Mouse (Mus musculus): ENCODE results near the gene Tmem205. TPM values are rescaled to one million over a fixed set of nuclear protein-coding genes. Genes with fewer than 3 reads are reported as not detected.

Gene Tmem205
- total RNA-seq, 2 experiments from 2014 or later: 44.4 to 45.9 TPM

DNA sequence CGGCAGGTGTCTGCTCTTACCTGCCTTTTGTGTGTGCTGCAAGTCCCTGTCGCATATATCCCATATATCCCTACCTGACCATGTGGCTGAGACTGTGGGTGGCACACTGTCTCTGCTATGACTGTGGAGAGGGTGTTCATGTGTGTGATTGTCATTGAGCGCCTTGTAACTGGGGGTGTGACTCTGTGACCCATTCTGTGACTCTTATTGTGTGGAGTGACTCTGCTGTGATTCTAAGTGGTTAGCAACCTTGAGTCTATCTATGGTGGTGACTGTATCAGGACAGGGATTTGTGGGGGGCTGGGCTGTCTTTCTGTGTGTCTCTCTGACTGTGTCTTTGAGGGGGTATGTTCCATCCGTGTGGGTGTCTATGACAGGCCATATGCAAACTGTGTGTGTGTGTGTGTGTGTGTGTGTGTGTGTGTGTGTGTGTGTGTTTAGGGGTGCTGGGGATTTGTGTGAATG is 10.4 kb upstream of the Tmem205 start:
- TF ChIP-seq CTCF (conservative IDR thresholded peaks at IDR 0.05): no peak
- peak; percentile 64 to 69 for DNase-seq (ENCODE audit: low spot score in 2 of 2)
- Histone ChIP-seq H3K4me3 (peak overlapping the region; percentile 86), H3K27ac (peak overlapping the region; percentile 74)

DNA sequence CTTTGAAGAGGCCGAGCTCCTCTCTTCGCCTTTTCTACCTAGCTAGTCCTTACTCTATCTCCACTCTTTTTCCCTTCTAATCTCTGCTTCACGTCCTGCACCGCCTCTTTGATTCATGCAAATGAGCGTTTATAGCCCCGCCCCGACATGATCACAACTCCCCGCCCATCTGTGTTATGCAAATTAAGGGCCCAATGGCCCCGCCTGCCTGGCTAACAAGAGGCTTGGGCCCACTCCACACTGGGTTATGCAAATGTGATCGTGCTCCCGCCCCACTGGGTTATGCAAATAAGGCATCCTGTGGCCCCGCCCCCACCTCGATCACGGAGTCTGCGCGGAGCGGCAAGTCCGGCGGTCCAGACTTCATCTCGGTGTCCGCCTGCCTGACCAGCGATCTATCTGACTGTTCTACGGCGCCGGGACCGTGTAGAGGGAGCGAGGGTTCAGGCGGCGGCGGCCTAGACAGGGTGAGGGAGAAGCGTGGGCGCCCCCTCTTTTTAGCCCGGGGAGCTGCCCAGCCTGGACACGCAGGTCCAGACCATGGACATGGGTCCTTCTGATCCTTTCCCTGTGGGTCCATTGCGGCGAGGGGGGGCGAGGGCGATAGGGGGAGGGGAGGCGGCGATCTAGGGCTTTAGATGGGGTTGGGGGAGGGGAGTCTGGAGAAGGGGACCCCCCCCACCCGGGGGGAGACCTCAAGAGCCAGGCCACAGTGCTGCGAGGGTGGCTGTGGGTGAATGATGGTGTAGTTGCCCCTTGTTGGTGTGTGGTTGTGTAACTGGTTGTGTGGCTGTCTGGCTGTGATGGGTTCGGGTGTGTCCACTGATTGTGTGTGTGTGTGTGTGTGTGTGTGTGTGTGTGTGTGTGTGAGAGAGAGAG is 9.6 kb upstream of the Tmem205 start, which contains the start of gene Plppr2:
Gene Plppr2, plus strand, starts transcription at position 342 of the 879 bp plus-strand sequence.
- Histone ChIP-seq H3K4me3 (peak within 1 kb of the TSS; percentile 86), H3K27ac (peak within 1 kb of the TSS; percentile 97)
- no peak for TF ChIP-seq CTCF (conservative IDR thresholded peaks at IDR 0.05)
- DNase-seq (ENCODE audit: low spot score in 2 of 2): peak; percentile 97 to 98

DNA sequence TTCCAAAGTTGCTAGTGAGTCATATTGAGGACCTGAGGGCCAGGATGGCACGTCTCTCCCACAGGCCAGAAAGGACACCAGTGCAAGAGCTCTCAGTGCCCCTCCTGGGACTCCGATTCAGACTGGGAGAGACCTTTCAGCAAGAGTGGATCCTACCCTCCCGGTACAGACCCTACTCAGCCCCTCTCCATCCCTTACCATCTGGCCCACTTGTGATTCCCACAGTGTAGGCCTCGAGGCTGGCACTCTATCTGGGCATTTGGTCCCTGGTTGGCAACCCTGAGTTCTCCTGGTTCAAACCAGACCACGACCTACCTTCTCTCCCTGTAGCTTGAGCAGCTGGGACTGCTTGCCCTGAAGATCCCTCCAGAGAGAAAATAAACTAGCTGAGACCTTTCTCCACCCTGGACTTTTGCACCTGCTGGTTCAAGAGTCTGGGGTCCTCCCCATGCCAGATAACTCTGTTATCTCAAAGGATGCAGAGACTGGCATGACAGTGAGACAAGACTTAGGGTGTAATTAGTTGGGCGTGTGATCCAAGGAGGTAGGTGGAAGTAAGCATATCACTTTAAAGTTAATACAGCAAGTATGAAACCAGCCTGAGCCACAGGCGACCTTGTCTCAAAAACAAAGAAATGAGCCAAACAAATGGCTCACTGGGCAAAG is 8.2 kb upstream of the Tmem205 start:
- Histone ChIP-seq H3K4me3 (no peak overlapping the region), H3K27ac (no peak overlapping the region)
- no peak for DNase-seq (ENCODE audit: low spot score in 2 of 2)
- TF ChIP-seq CTCF (conservative IDR thresholded peaks at IDR 0.05): no peak

- no peak overlapping the region for H3K27ac ChIP-seq
- no peak for DNase-seq (ENCODE audit: low spot score in 2 of 2)
- H3K4me3 ChIP-seq: no peak overlapping the region
- TF ChIP-seq CTCF (conservative IDR thresholded peaks at IDR 0.05): no peak
These were observed 6.7 kb upstream of the Tmem205 start for GRCm38 (mm10) chr9:21934021-21934420.

DNA sequence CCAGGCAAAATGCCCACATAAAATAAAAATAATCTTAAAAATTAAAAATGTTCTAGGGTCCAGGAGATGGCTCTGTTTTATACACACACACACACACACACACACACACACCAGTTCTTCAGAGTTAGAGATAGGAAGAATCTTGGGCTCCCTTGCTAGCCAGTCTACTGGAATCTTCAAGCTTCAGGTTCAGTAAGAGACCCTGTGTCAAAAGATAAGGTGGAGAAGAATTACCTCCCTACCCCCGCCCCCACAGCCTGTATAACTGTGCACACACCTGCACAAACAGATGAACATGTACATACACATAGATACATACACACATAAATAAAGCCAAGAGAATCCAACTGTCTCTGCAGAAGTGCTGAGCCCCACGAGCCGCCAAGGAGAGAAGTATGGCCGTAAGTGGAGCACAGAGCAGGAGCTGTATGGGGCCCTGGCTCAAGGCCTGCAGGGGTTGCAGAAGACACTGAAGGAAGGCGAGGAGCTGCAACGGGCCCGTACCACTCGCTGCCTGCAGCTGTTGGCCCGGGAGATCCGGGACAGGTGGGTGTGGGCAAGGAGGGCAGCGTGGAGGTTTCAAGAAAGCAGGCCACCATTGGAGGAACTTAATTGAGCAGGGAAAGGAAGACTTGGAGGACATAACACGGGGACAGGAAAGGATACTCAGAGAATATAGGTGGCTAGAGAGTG is 5.2 kb upstream of the Tmem205 start:
- no peak overlapping the region for H3K4me3 ChIP-seq
- H3K27ac ChIP-seq: no peak overlapping the region
- TF ChIP-seq CTCF (conservative IDR thresholded peaks at IDR 0.05): no peak
- no peak for DNase-seq (ENCODE audit: low spot score in 2 of 2)

GRCm38 (mm10) chr9:21932006-21932405 is 4.7 kb upstream of the Tmem205 start:
- no peak for TF ChIP-seq CTCF (conservative IDR thresholded peaks at IDR 0.05)
- Histone ChIP-seq H3K27ac (no peak overlapping the region), H3K4me3 (no peak overlapping the region)
- DNase-seq (ENCODE audit: low spot score in 2 of 2): no peak

DNA sequence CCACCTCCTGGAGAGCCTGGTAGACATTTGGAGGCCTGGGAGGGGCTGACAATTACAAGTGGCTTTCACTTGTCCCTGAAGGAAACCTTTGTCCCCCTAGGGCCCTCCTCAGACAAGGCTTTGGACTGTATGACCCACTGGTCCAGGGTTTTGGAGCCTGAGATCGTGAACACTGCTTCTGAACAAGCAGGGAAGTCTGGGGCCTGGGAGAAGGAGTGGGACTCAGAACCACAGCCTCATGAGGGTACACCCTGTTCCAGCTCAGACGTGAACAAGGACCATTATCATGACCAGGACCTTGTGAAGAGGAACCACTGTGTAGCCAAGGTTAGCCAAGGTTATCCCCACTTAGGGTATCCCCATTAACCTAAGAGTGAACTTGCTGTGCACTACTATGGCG is 1.9 kb upstream of the Tmem205 start:
- DNase-seq (ENCODE audit: low spot score in 2 of 2): no peak
- H3K4me3 ChIP-seq: no peak overlapping the region
- TF ChIP-seq CTCF (conservative IDR thresholded peaks at IDR 0.05): no peak

GRCm38 (mm10) chr9:21926784-21927183 is 572 bp downstream of the Tmem205 start:
- Histone ChIP-seq H3K27ac (peak overlapping the region; percentile 86), H3K4me3 (peak overlapping the region; percentile 69)
- TF ChIP-seq CTCF (conservative IDR thresholded peaks at IDR 0.05): no peak
- no peak for DNase-seq (ENCODE audit: low spot score in 2 of 2)

More for the DNA sequence above, 1.9 kb upstream of the Tmem205 start:
- no peak overlapping the region for H3K27ac ChIP-seq

- DNase-seq (ENCODE audit: low spot score in 2 of 2): no peak
- H3K27ac ChIP-seq: peak overlapping the region; percentile 86
- peak overlapping the region; percentile 69 for H3K4me3 ChIP-seq
- no peak for TF ChIP-seq CTCF (conservative IDR thresholded peaks at IDR 0.05)
These were observed 1.2 kb downstream of the Tmem205 start for GRCm38 (mm10) chr9:21926155-21926554.

GRCm38 (mm10) chr9:21925506-21925905 is 1.9 kb downstream of the Tmem205 start:
- no peak for DNase-seq (ENCODE audit: low spot score in 2 of 2)
- TF ChIP-seq CTCF (conservative IDR thresholded peaks at IDR 0.05): no peak
- Histone ChIP-seq H3K4me3 (no peak overlapping the region), H3K27ac (no peak overlapping the region)

GRCm38 (mm10) chr9:21925034-21925433 is 2.3 kb downstream of the Tmem205 start:
- Histone ChIP-seq H3K27ac (no peak overlapping the region), H3K4me3 (no peak overlapping the region)
- DNase-seq (ENCODE audit: low spot score in 2 of 2): no peak
- no peak for TF ChIP-seq CTCF (conservative IDR thresholded peaks at IDR 0.05)

- TF ChIP-seq CTCF (conservative IDR thresholded peaks at IDR 0.05): no peak
- Histone ChIP-seq H3K27ac (peak overlapping the region; percentile 58), H3K4me3 (no peak overlapping the region)
- DNase-seq (ENCODE audit: low spot score in 2 of 2): no peak
These were observed 3.3 kb downstream of the Tmem205 start for GRCm38 (mm10) chr9:21924099-21924493.

Measured in layer of hippocampus, adult 2 months (tissue).